Mouse (Mus musculus) neutrophil, adult 5-6 weeks (primary cell): ENCODE results near the gene Fam110a. TPM values are rescaled to one million over a fixed set of nuclear protein-coding genes. Genes with fewer than 3 reads are reported as not detected.
A peak's percentile ranks its signal among the peaks of the same experiment; 100 is the strongest.

Source experiments
- ATAC-seq: fragments of 151-379, 151-347 bp; 2 replicates; pipeline ENCODE4 v1.8.0; 2017; ENCODE audit warnings: mild to moderate bottlenecking, moderate TSS enrichment; ENCODE audit not compliant: insufficient number of reproducible peaks, poor library complexity, low FRiP score, severe bottlenecking; ENCODE audit errors: extremely low read depth
- total RNA-seq: library from RNA; stranded (forward); fragments of 200-1000 nt; gene quantifications from 2 replicates; pipeline ENCODE4 v1.2.3, GENCODE M21; 2017

Fam110a gene
- total RNA-seq, 1 experiment from 2014 or later = 7.4 TPM

- ATAC-seq = no peak
Observed at GRCm38 (mm10) chr2:151975295-151975694, 4.7 kb downstream of the Fam110a start.

GRCm38 (mm10) chr2:151973595-151974562 lies 6.1 kb downstream of the Fam110a start:
- peak; percentile 39 for ATAC-seq

GRCm38 (mm10) chr2:151972880-151973594 lies 7.0 kb downstream of the Fam110a start:
- peak; percentile 52 for ATAC-seq

GRCm38 (mm10) chr2:151971748-151972147 lies 8.3 kb downstream of the Fam110a start:
- ATAC-seq = no peak

GRCm38 (mm10) chr2:151970191-151971172 lies 9.5 kb downstream of the Fam110a start:
- peak; percentile 64 for ATAC-seq

GRCm38 (mm10) chr2:151969396-151969795 lies 10.6 kb downstream of the Fam110a start:
- no peak for ATAC-seq

GRCm38 (mm10) chr2:151968986-151969385 lies 11.0 kb downstream of the Fam110a start:
- no peak for ATAC-seq

- no peak for ATAC-seq
Observed at GRCm38 (mm10) chr2:151968451-151968850, 11.6 kb downstream of the Fam110a start.

GRCm38 (mm10) chr2:151967792-151968191 lies 12.2 kb downstream of the Fam110a start:
- ATAC-seq = no peak

- no peak for ATAC-seq
Observed at GRCm38 (mm10) chr2:151967176-151967750, 12.8 kb downstream of the Fam110a start.

- ATAC-seq = no peak
Observed at GRCm38 (mm10) chr2:151964052-151964451, 16.0 kb downstream of the Fam110a start.

- ATAC-seq = no peak
Observed at GRCm38 (mm10) chr2:151963319-151963718, 16.7 kb downstream of the Fam110a start.

GRCm38 (mm10) chr2:151962474-151962873 lies 17.5 kb downstream of the Fam110a start:
- no peak for ATAC-seq

GRCm38 (mm10) chr2:151961284-151962196 lies 18.5 kb downstream of the Fam110a start:
- no peak for ATAC-seq

GRCm38 (mm10) chr2:151959274-151959673 lies 20.7 kb downstream of the Fam110a start:
- no peak for ATAC-seq

- no peak for ATAC-seq
Observed at GRCm38 (mm10) chr2:151956500-151957137, 23.4 kb downstream of the Fam110a start.

- no peak for ATAC-seq
Observed at GRCm38 (mm10) chr2:151953665-151954064, 26.4 kb downstream of the Fam110a start.
